Mouse (Mus musculus): ENCODE results near the gene Zfp189.
"Not testable (repeated sequence)": the region's sequence is repeated elsewhere in the genome, so short reads cannot be mapped to it uniquely, and the experiment has no call there.

Gene Zfp189

DNA sequence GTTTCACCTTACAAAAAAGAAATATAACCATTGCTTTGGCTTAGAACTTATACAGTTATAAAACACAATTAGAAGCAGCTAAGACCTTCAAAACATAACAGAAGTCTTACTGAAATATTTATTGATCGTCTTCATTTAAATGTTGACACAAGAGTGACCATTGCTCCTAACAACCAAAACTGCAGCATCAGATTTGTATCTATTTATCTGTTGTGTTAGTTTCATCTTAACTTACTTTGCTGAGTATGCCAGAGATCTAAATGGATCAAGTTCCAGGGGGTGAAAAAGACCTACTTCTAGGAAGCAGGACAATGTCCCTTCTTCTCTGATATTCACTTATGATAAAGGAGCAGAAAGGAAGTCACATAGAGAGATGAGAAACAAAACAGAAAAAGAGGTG lies 17.4 kb upstream of the Zfp189 start:
- Histone ChIP-seq H3K27me3 (ENCODE audit: insufficient read depth, low read length) (no peaks in the 10 kb centered on the region), H3K4me3 (replicated peaks; ENCODE audit: low read length) (no peak overlapping the region), H3K9me3 (ENCODE audit: low read length) (no peaks in the 10 kb centered on the region), H3K36me3 (ENCODE audit: insufficient read depth, low read length) (no peaks in the 10 kb centered on the region), H3K4me1 (replicated peaks; ENCODE audit: low read depth, low read length) (no peaks in the 10 kb centered on the region)
- TF ChIP-seq POU5F1 (IDR thresholded peaks at IDR 0.05; ENCODE audit: borderline replicate concordance, low read length) (no peak), NANOG (IDR thresholded peaks at IDR 0.05; ENCODE audit: borderline replicate concordance, low read length) (no peak), CTCF (conservative IDR thresholded peaks at IDR 0.05; ENCODE audit: low read length) (no peak)

DNA sequence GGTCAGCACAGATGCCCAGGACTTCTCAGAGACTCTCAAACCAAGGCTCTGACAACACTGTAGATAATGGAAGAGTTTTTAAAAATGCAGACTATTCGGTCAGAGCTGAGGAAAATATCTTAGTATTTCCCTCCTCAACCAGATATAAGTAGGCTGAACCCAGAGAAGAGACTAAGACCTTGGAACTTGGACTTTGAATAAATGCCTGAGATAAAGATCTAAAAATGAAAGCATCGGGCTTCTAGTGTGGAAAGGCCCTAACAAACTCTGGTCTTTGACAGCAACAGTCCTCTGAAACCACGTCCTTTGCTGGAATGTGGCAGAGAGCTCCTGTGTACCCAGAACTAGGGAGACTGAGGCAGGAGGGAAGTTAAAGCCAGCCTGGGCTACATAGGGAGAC lies 14.6 kb upstream of the Zfp189 start, which contains the start of gene Baat:
Gene Baat (minus strand): TSS at position 172 of the 400 bp plus-strand sequence.
- no peaks in the 10 kb centered on the region for H3K4me1 ChIP-seq (replicated peaks; ENCODE audit: low read depth, low read length)
- TF ChIP-seq CTCF (conservative IDR thresholded peaks at IDR 0.05; ENCODE audit: low read length): no peak
- no peak for TF ChIP-seq POU5F1 (IDR thresholded peaks at IDR 0.05; ENCODE audit: borderline replicate concordance, low read length)
- TF ChIP-seq NANOG (IDR thresholded peaks at IDR 0.05; ENCODE audit: borderline replicate concordance, low read length): no peak

GRCm38 (mm10) chr4:49509183-49509582 lies 11.8 kb upstream of the Zfp189 start:
- Histone ChIP-seq H3K36me3 (ENCODE audit: insufficient read depth, low read length) (peaks cover 28% of the 10 kb centered on the region), H3K9me3 (ENCODE audit: low read length) (no peaks in the 10 kb centered on the region), H3K27me3 (ENCODE audit: insufficient read depth, low read length) (no peaks in the 10 kb centered on the region), H3K4me3 (replicated peaks; ENCODE audit: low read length) (no peak overlapping the region), H3K4me1 (replicated peaks; ENCODE audit: low read depth, low read length) (no peaks in the 10 kb centered on the region)
- TF ChIP-seq NANOG (IDR thresholded peaks at IDR 0.05; ENCODE audit: borderline replicate concordance, low read length) (no peak), CTCF (conservative IDR thresholded peaks at IDR 0.05; ENCODE audit: low read length) (no peak), POU5F1 (IDR thresholded peaks at IDR 0.05; ENCODE audit: borderline replicate concordance, low read length) (no peak)

More for the DNA sequence above, 14.6 kb upstream of the Zfp189 start, which contains the start of gene Baat:
- Histone ChIP-seq H3K9me3 (ENCODE audit: low read length) (no peaks in the 10 kb centered on the region), H3K4me3 (replicated peaks; ENCODE audit: low read length) (no peak within 1 kb of the TSS), H3K27me3 (ENCODE audit: insufficient read depth, low read length) (no peaks in the 10 kb centered on the region), H3K36me3 (ENCODE audit: insufficient read depth, low read length) (peaks cover 2% of the 10 kb centered on the region)

- not testable (repeated sequence) for H3K27me3 ChIP-seq (ENCODE audit: insufficient read depth, low read length); H3K4me1 ChIP-seq (replicated peaks; ENCODE audit: low read depth, low read length); H3K9me3 ChIP-seq (ENCODE audit: low read length); H3K4me3 ChIP-seq (replicated peaks; ENCODE audit: low read length)
- H3K36me3 ChIP-seq (ENCODE audit: insufficient read depth, low read length): peaks cover 38% of the 10 kb centered on the region
These were observed 10.6 kb upstream of the Zfp189 start for GRCm38 (mm10) chr4:49510236-49510835.

GRCm38 (mm10) chr4:49512636-49513035 lies 8.3 kb upstream of the Zfp189 start:
- H3K9me3 ChIP-seq (ENCODE audit: low read length): no peaks in the 10 kb centered on the region
- H3K27me3 ChIP-seq (ENCODE audit: insufficient read depth, low read length): no peaks in the 10 kb centered on the region
- peaks cover 47% of the 10 kb centered on the region for H3K36me3 ChIP-seq (ENCODE audit: insufficient read depth, low read length)
- H3K4me1 ChIP-seq (replicated peaks; ENCODE audit: low read depth, low read length): peaks cover 20% of the 10 kb centered on the region
- H3K4me3 ChIP-seq (replicated peaks; ENCODE audit: low read length): no peak overlapping the region
- TF ChIP-seq POU5F1 (IDR thresholded peaks at IDR 0.05; ENCODE audit: borderline replicate concordance, low read length) (no peak), CTCF (conservative IDR thresholded peaks at IDR 0.05; ENCODE audit: low read length) (no peak), NANOG (IDR thresholded peaks at IDR 0.05; ENCODE audit: borderline replicate concordance, low read length) (no peak)

DNA sequence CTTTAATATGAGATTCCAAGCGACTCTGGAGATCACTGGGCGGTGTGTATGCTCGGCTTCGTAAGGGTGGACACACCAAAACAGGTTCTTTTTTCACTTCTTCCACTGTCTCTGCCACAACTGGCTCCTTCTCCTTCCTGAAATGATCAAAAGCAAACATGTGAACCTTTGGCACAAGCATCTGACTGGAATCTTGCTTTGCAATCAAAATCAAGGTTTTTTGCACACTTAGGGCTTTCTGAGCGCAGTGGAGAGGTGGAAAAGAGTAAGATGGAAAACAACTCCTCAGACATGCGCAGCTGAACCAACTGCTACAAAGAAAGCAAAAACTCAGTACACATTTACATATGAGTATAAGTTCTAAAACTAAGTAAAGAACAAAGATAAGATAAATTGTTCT lies 6.5 kb upstream of the Zfp189 start:
- Histone ChIP-seq H3K4me3 (replicated peaks; ENCODE audit: low read length) (no peak overlapping the region), H3K27me3 (ENCODE audit: insufficient read depth, low read length) (no peaks in the 10 kb centered on the region), H3K36me3 (ENCODE audit: insufficient read depth, low read length) (peaks cover 55% of the 10 kb centered on the region), H3K9me3 (ENCODE audit: low read length) (no peaks in the 10 kb centered on the region), H3K4me1 (replicated peaks; ENCODE audit: low read depth, low read length) (peaks cover 36% of the 10 kb centered on the region)
- no peak for TF ChIP-seq POU5F1 (IDR thresholded peaks at IDR 0.05; ENCODE audit: borderline replicate concordance, low read length)
- TF ChIP-seq NANOG (IDR thresholded peaks at IDR 0.05; ENCODE audit: borderline replicate concordance, low read length): no peak
- no peak for TF ChIP-seq CTCF (conservative IDR thresholded peaks at IDR 0.05; ENCODE audit: low read length)

DNA sequence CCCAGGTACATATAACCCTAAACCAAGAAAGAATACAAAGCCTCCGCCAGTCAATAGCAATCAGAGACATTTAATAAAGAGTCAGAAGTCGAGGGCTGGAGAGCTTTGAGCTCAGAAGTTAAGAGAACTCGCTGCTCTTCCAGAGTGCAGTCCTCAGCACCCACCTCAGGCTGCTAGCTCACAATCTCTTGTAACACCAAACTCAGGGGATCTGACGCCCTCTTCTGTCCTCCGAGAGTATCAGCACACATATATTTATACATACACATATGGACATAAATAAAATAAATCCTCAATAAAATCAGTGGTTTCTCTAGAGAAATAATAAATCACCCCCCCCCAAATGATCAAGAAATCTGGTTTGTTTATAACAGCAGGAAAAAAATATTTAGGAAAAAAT lies 1.5 kb upstream of the Zfp189 start:
- TF ChIP-seq POU5F1 (IDR thresholded peaks at IDR 0.05; ENCODE audit: borderline replicate concordance, low read length) (no peak), NANOG (IDR thresholded peaks at IDR 0.05; ENCODE audit: borderline replicate concordance, low read length) (no peak), CTCF (conservative IDR thresholded peaks at IDR 0.05; ENCODE audit: low read length) (no peak; the same call in none of the 2 replicates)
- Histone ChIP-seq H3K9me3 (ENCODE audit: low read length) (no peaks in the 10 kb centered on the region), H3K4me1 (replicated peaks; ENCODE audit: low read depth, low read length) (peaks cover 47% of the 10 kb centered on the region), H3K36me3 (ENCODE audit: insufficient read depth, low read length) (peaks cover 26% of the 10 kb centered on the region), H3K4me3 (replicated peaks; ENCODE audit: low read length) (peak overlapping the region; percentile 89), H3K27me3 (ENCODE audit: insufficient read depth, low read length) (no peaks in the 10 kb centered on the region)

- no peaks in the 10 kb centered on the region for H3K9me3 ChIP-seq (ENCODE audit: low read length)
- H3K4me1 ChIP-seq (replicated peaks; ENCODE audit: low read depth, low read length): peaks cover 37% of the 10 kb centered on the region
- H3K4me3 ChIP-seq (replicated peaks; ENCODE audit: low read length): peak overlapping the region; percentile 89
- peaks cover 19% of the 10 kb centered on the region for H3K36me3 ChIP-seq (ENCODE audit: insufficient read depth, low read length)
- H3K27me3 ChIP-seq (ENCODE audit: insufficient read depth, low read length): no peaks in the 10 kb centered on the region
- TF ChIP-seq CTCF (conservative IDR thresholded peaks at IDR 0.05; ENCODE audit: low read length) (no peak), POU5F1 (IDR thresholded peaks at IDR 0.05; ENCODE audit: borderline replicate concordance, low read length) (no peak), NANOG (IDR thresholded peaks at IDR 0.05; ENCODE audit: borderline replicate concordance, low read length) (no peak)
These were observed 370 bp downstream of the Zfp189 start for GRCm38 (mm10) chr4:49521346-49521745.

- H3K27me3 ChIP-seq (ENCODE audit: insufficient read depth, low read length): no peaks in the 10 kb centered on the region
- TF ChIP-seq CTCF (conservative IDR thresholded peaks at IDR 0.05; ENCODE audit: low read length) (no peak), NANOG (IDR thresholded peaks at IDR 0.05; ENCODE audit: borderline replicate concordance, low read length) (no peak), POU5F1 (IDR thresholded peaks at IDR 0.05; ENCODE audit: borderline replicate concordance, low read length) (no peak)
- H3K36me3 ChIP-seq (ENCODE audit: insufficient read depth, low read length): peaks cover 11% of the 10 kb centered on the region
- peaks cover 28% of the 10 kb centered on the region for H3K4me1 ChIP-seq (replicated peaks; ENCODE audit: low read depth, low read length)
- no peak overlapping the region for H3K4me3 ChIP-seq (replicated peaks; ENCODE audit: low read length)
- no peaks in the 10 kb centered on the region for H3K9me3 ChIP-seq (ENCODE audit: low read length)
These were observed 1.6 kb downstream of the Zfp189 start for GRCm38 (mm10) chr4:49522576-49522975.

Data from E14TG2a.4 (cell line).